Mouse (Mus musculus): ENCODE data around the gene Cmbl. TPM values are rescaled to one million over a fixed set of nuclear protein-coding genes. Genes with fewer than 3 reads are reported as not detected.

Cmbl gene
- total RNA-seq, 2 experiments from 2014 or later: 117 to 206 TPM

DNA sequence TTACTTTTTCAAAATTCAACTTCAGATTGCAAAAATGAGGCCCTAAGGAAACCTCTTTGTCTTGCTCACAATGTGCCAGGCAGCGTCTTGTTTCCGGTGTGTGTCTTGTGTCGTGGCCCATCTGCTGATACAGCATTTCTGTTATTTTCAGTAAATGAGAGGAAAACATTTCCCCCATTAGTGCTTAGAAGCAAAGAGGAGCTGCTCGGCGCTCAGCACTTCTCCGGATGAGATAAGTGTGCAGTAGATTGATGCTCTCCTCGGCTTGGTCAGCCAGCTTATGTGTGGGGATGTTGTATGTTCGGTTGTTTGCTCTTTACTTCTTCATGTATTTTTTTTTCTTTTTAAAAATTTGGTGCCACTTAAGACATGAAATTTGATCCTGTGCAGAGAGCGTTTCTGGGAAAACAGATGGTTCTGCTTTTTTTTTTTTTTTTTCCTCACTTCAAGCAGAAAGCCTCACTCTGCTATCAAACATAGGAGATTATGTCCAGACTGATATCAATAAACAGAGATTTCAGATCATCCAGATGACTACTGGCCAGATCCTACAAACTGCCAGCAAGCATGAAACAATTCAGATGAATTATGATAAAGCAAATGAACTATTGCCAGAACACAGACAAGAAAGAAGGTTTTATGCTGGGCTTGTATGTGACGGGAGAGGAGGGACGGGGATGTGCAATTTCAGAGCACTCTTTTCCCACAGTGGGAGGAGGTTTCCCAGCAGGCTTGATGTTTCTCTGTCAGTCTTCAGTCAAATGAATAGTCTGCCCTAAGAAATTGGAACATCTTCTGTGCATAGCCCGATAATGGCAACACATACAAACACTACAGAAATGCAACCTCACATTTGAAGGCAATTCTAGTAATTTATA is 62.3 kb downstream of the Cmbl start:
- DNase-seq: no peak

DNA sequence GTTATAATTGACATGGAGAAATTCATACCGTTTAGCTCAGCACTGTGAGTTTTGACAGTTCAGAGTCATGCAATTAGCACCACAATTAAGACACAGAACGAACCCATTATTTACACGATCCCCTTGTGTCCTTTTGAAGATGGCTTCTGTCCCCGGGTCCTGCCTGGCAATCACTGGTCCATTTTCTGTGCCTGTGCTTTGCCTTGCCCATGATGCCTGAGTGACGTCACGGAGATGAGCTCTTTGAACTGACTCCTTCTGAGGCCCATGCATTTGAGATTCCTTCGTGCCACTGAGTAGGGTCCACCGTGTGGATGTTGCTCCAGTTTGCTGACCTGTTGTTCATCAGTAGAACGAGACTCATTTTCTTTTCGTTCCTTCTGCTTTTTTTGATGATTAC is 63.0 kb downstream of the Cmbl start:
- DNase-seq: no peak

DNA sequence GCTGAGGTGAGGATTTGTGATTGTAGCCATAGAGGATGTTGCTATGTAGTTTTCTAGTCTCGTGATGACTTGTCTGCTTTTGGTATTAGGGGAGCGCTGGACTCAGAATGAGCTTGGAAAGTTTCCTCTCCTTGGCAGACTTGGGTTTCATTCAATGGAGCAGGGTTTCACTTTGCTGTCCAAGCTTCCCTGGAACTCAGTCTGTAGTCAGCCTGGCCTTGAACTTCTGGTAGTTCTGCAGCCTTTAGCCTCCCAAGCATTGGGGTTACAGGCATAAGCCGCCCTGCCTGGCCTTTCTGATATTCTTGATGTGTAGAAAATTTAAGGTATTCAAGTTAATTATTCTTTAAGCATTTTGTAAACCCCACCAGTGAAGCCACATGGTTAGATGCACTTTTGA is 64.4 kb downstream of the Cmbl start:
- peak; percentile 10 to 29 for DNase-seq

DNA sequence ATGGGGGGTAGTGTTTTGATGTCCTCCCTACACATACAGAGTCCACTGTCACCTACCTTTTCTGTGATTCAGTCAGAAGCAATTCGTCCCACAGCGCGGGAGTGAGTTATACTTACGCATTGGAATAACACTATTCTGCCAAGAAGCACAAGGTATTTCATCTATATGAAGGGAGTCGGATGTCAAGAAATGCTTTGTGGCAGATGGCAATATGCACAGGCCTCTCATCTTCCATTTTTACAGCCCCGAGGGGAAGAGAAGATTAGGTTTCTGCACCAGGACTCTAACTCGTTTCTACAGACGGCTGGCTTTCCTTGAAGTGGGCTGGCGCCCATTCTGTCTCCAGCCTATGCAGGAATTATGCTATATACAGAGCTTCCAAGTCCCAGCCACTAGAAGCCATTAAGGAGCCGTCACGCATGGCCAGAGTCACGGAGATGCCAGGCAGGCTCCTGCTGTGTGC is 66.2 kb downstream of the Cmbl start:
- no peak for DNase-seq

DNA sequence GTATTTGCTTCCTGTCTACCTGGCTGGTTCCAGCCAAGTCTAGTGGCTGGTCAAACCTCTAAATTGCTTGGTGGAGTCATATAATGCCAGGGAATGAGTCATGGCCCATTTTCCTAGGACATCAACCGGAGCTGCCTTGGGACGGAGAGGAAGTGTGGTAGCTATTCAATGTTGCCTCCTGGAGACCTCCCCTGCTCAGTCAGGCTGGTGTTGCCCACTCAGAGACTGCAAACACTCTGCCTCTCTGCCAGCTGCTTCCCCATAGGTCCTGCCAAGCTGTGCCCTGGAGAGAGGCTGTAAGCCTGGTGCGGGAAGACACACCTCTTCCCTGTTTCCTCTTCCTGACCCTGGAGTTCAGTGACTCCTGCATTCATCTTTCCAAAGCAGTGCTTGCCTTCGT is 67.3 kb downstream of the Cmbl start:
- DNase-seq: peak; percentile 25 to 30

DNA sequence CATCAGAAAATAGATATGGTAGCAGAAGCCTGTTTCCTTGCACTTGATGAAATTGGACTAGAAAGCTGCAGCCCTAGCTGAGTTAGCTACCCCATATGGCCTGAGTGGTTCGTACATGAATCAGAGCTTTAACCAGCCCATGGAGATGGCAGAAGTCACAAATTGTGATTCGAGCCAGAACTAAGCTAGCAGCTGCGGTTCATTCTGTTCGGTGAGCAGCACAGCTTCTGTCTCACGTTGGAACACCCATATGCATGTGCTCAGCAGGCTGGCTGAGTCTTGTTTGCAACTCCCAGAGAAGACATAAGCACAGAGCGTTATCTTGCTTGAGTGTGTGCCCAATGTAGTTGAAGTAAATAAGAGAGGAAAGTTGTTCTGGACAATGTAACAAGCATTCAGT is 69.4 kb downstream of the Cmbl start:
- DNase-seq: no peak

DNA sequence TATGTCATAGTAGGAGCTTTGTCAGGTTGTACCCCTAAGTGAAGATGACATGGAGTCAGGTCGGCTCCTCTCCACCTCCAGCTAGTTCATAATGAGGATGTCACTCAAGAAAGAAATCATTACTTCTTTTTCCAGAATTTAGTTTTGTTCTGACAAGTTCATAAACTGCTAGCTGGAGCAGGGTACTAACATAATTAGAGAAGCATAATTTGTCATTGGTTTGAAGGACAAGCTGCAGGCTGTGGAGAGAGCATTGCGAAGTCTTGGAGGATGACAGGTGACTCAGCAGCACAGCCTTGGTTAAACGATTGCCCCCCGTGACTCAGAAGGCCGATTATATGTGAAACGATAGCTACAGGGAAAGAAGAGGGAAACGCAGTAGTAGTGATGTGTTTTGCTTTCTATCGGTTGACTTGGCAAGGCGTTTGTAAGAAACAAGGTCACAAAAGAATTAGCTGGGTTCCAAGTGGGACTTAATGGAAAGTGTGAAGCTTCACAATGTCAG is 71.0 kb downstream of the Cmbl start:
- DNase-seq: peak; percentile 77 to 81

Other genes with a start within 250 kb of the Cmbl start
- gene Ankrd33b, start 197.7 kb upstream of the Cmbl start, total RNA-seq (2021): 1 to 10 TPM; 1.2 TPM
- 1 to 10 TPM; 2.5 to 3.7 TPM for gene Ropn1l, start 111.7 kb upstream of the Cmbl start, total RNA-seq (2021)
- 100 to 1,000 TPM; 132 to 160 TPM for gene March6, start 34.3 kb upstream of the Cmbl start, total RNA-seq (2021)
- gene Cct5, start 36.4 kb downstream of the Cmbl start, total RNA-seq (2021): 100 to 1,000 TPM; 318 to 346 TPM
- 10 to 100 TPM; 22.4 to 25.2 TPM for gene Fam173b, start 36.5 kb downstream of the Cmbl start, total RNA-seq (2021)